Mouse (Mus musculus) heart, adult 2 months (tissue): Measurements from ENCODE around the gene Plce1. TPM values are rescaled to one million over a fixed set of nuclear protein-coding genes. Genes with fewer than 3 reads are reported as not detected.

Experiments used
- DNase-seq, 2 experiments: peaks; one replicate each; pipeline ENCODE4 v3.0.0; 2021
- H3K27ac ChIP-seq: fragments of 200-600 bp; 2 replicates; pipeline ENCODE4 v1.8.1; 2022
- H3K27me3 ChIP-seq: fragments of 200-500 bp; 2 replicates; pipeline ENCODE4 v1.6.1; 2012; ENCODE audit warnings: mild to moderate bottlenecking, low read length, inconsistent platforms, mixed read lengths; ENCODE audit not compliant: control insufficient read depth, insufficient read depth
- H3K36me3 ChIP-seq: fragments of 200-500 bp; 2 replicates; pipeline ENCODE4 v1.6.1; 2012; ENCODE audit warnings: low read length, inconsistent platforms; ENCODE audit not compliant: control insufficient read depth, insufficient read depth
- H3K4me1 ChIP-seq: fragments of 200-500 bp; 2 replicates; pipeline ENCODE4 v1.6.1; 2011; ENCODE audit warnings: low read length; ENCODE audit not compliant: control insufficient read depth, insufficient read depth
- H3K4me3 ChIP-seq: fragments of 200-600 bp; 2 replicates; pipeline ENCODE4 v1.8.1; 2022
- H3K79me2 ChIP-seq: fragments of 200-500 bp; replicated peaks from 2 replicates; pipeline ENCODE4 v1.6.1; 2012; ENCODE audit warnings: mild to moderate bottlenecking, inconsistent platforms, low read length, moderate library complexity, mixed read lengths; ENCODE audit not compliant: control insufficient read depth, insufficient read depth
- H3K9ac ChIP-seq: fragments of 200-500 bp; 2 replicates; pipeline ENCODE4 v1.6.1; 2012; ENCODE audit warnings: low read depth, mild to moderate bottlenecking, control low read depth, inconsistent platforms, low read length, mixed read lengths
- CTCF ChIP-seq: fragments of 200-600 bp; IDR thresholded peaks from 2 replicates; pipeline ENCODE4 v1.8.1; 2022; ENCODE audit warnings: antibody characterized with exemption, mild to moderate bottlenecking, moderate library complexity
- EP300 ChIP-seq: fragments of 200-500 bp; IDR thresholded peaks from 2 replicates; pipeline ENCODE4 v1.6.1; 2011; ENCODE audit warnings: low read depth, low read length, control low read depth; ENCODE audit not compliant: insufficient read depth
- POLR2A ChIP-seq: fragments of 200-500 bp; IDR thresholded peaks from 2 replicates; pipeline ENCODE4 v1.6.1; 2011; ENCODE audit warnings: mild to moderate bottlenecking, low read depth, low read length, control low read depth; ENCODE audit not compliant: insufficient read depth
- WGBS: fragments of 180-500 bp; shearing (Covaris S2); methylation state at CpG from one replicate; pipeline ENCODE4 v1.1.7; 2018; 5-methylcytosine and 5-hydroxymethylcytosine counted together
- intact Hi-C: fragments of 180-260 bp; cut with DNase I; formaldehyde crosslinking; loops from one replicate; pipeline ENCODE4 v1.15.1; 2025
- polyA plus RNA-seq: library from polyadenylated mRNA; depleted of rRNA; stranded (reverse); fragments of >200 nt; gene quantifications from 2 replicates; pipeline ENCODE4 v1.2.3, GENCODE M21; 2012
- total RNA-seq, 2 experiments: library from RNA; stranded (reverse); gene quantifications; 2 replicates each; pipeline ENCODE4 v1.2.3; 2021

The Plce1 gene
- total and polyA plus RNA-seq, 3 experiments, result 5.9 to 20.6 (median 18.7) TPM

- intact Hi-C loops, result no loop called here
- no peaks in the 10 kb centered on the region for H3K27me3 ChIP-seq
- H3K9ac ChIP-seq, result no peak overlapping the region
- no peak for DNase-seq
- H3K36me3 ChIP-seq, result no peaks in the 10 kb centered on the region; the same call in 1 of the 2 replicates
- H3K27ac ChIP-seq, result peak overlapping the region; percentile 3; the same call in 1 of the 2 replicates
- no peak overlapping the region for H3K4me3 ChIP-seq
- TF ChIP-seq EP300 (no peak), CTCF (no peak), POLR2A (no peak)
- no peaks in the 10 kb centered on the region for H3K79me2 ChIP-seq
- WGBS, result 69% methylated on average over 9 of the region's 9 CpGs
- H3K4me1 ChIP-seq, result peaks cover 3% of the 10 kb centered on the region; the same call in 1 of the 2 replicates
Observed at GRCm38 (mm10) chr19:38783542-38783941, 302.6 kb downstream of the Plce1 start.

- Histone ChIP-seq H3K36me3 (peaks cover 2% of the 10 kb centered on the region), H3K4me3 (no peak overlapping the region), H3K79me2 (no peaks in the 10 kb centered on the region), H3K4me1 (peaks cover 2% of the 10 kb centered on the region; the same call in 1 of the 2 replicates), H3K9ac (no peak overlapping the region), H3K27ac (no peak overlapping the region), H3K27me3 (no peaks in the 10 kb centered on the region)
- no peak for TF ChIP-seq EP300
- TF ChIP-seq POLR2A, result no peak
- no peak for TF ChIP-seq CTCF
- WGBS, result 94% methylated on average over 6 of the region's 6 CpGs
- intact Hi-C loops, result no loop called here
- no peak for DNase-seq
Observed at GRCm38 (mm10) chr19:38787756-38788155, 306.8 kb downstream of the Plce1 start.

- H3K79me2 ChIP-seq, result no peaks in the 10 kb centered on the region
- peaks cover 2% of the 10 kb centered on the region for H3K36me3 ChIP-seq
- intact Hi-C loops, result no loop called here
- no peaks in the 10 kb centered on the region for H3K27me3 ChIP-seq
- H3K4me3 ChIP-seq, result no peak overlapping the region
- WGBS, result 93% methylated on average over 7 of the region's 7 CpGs
- H3K27ac ChIP-seq, result no peak overlapping the region
- no peak for DNase-seq
- TF ChIP-seq CTCF (no peak), EP300 (no peak), POLR2A (no peak)
- H3K4me1 ChIP-seq, result no peaks in the 10 kb centered on the region
- H3K9ac ChIP-seq, result no peak overlapping the region
Observed at GRCm38 (mm10) chr19:38793563-38794045, 312.7 kb downstream of the Plce1 start.

DNA sequence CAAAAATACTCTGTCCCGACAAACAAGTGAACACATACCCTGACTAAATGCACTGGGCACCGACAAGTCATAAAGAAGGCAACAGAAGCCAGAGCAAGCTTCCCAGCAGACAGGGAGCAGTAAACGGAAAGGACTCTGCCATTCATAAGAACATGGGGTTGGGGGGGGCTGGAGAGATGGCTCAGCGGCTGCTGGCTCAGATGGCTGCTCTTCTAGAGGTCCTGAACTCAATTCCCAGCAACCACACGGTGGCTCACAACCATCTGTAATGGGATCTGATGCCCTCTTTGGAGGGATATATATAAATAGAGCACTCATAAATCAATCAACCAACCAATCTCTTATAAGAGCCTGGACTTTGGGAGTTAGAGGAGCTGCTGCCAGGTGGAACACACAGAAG, 315.6 kb downstream of the Plce1 start:
- Histone ChIP-seq H3K4me1 (no peaks in the 10 kb centered on the region), H3K9ac (no peak overlapping the region), H3K4me3 (no peak overlapping the region), H3K27me3 (no peaks in the 10 kb centered on the region), H3K27ac (no peak overlapping the region), H3K36me3 (no peaks in the 10 kb centered on the region), H3K79me2 (no peaks in the 10 kb centered on the region)
- TF ChIP-seq CTCF, result no peak
- TF ChIP-seq EP300, result no peak
- TF ChIP-seq POLR2A, result no peak
- WGBS, result 85% methylated on average over 5 of the region's 5 CpGs
- intact Hi-C loops, result no loop called here
- no peak for DNase-seq

DNA sequence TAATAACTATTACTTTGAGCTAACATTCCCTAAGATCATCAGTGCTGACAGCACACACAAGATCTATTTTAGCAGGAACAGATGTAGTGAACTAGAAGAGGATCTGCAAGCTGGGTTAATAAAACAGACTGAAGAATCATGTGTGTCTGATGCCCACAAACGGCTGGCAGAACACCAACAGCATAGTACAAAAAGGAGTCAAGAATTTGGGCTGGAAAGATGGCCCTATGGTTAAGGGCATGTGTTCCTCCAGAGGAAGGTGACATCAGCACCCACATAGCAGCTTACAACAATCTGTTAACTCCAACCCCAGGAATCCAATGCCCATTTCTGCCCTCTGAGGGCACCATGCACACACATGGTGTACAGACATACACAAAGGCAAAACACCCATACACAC, 317.4 kb downstream of the Plce1 start:
- intact Hi-C loops, result no loop called here
- Histone ChIP-seq H3K27me3 (no peaks in the 10 kb centered on the region), H3K4me1 (no peaks in the 10 kb centered on the region), H3K9ac (no peak overlapping the region), H3K27ac (0 out of 2 replicates have a peak overlapping the region, but pooled peaks have one; percentile 7), H3K4me3 (no peak overlapping the region), H3K36me3 (no peaks in the 10 kb centered on the region; the same call in 1 of the 2 replicates), H3K79me2 (no peaks in the 10 kb centered on the region)
- TF ChIP-seq EP300, result no peak
- no peak for TF ChIP-seq CTCF
- TF ChIP-seq POLR2A, result no peak
- 92% methylated on average over 1 of the region's 1 CpGs for WGBS
- DNase-seq, result no peak

DNA sequence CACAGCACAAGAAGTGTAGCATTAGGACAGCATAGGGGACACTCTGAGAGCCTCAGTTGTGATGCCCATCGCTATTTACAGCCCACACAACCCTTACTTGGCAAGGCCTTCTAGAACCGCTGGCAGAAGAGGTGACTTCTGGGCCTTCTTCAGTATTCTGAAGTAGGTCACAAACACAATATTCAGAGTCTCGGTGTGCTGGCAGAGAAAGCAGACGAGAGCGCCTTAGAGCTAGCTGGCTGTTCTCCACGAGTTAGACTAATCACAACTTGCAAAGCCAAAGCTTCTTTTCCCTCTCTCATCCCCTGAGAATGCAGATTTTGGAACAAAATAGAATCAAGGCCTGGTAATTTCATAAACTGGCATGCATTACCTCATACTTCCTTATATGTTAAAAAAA, 317.9 kb downstream of the Plce1 start:
- Histone ChIP-seq H3K9ac (no peak overlapping the region), H3K4me1 (no peaks in the 10 kb centered on the region), H3K36me3 (no peaks in the 10 kb centered on the region; the same call in 1 of the 2 replicates), H3K27ac (0 out of 2 replicates have a peak overlapping the region, but pooled peaks have one; percentile 7), H3K4me3 (no peak overlapping the region), H3K79me2 (no peaks in the 10 kb centered on the region), H3K27me3 (no peaks in the 10 kb centered on the region)
- 45% methylated on average over 6 of the region's 6 CpGs for WGBS
- TF ChIP-seq POLR2A (no peak), EP300 (no peak), CTCF (no peak)
- DNase-seq, result peak in 1 of 2 experiments; percentile 26
- intact Hi-C loops, result no loop called here
